Mouse (Mus musculus) cortical plate, adult 2 months (tissue): ENCODE measurements at regions not wholly inside any gene's neighbourhood (a gene's known extent, or its start where the extent isn't known, plus 50 kb on each side); places are given as distances from the start of the nearest gene placed in this dataset.

ENCODE experiments used
- CTCF ChIP-seq: fragments of 200-500 bp; IDR thresholded peaks from 2 replicates; pipeline ENCODE4 v1.5.1; 2011; ENCODE audit warnings: mild to moderate bottlenecking, control low read depth, low read length; ENCODE audit not compliant: insufficient read depth; ENCODE audit errors: extremely low read depth
- POLR2A ChIP-seq: fragments of 200-500 bp; IDR thresholded peaks from 2 replicates; pipeline ENCODE4 v1.6.1; 2011; ENCODE audit warnings: mild to moderate bottlenecking, low read length, control low read depth; ENCODE audit not compliant: insufficient read depth; ENCODE audit errors: extremely low read depth

DNA sequence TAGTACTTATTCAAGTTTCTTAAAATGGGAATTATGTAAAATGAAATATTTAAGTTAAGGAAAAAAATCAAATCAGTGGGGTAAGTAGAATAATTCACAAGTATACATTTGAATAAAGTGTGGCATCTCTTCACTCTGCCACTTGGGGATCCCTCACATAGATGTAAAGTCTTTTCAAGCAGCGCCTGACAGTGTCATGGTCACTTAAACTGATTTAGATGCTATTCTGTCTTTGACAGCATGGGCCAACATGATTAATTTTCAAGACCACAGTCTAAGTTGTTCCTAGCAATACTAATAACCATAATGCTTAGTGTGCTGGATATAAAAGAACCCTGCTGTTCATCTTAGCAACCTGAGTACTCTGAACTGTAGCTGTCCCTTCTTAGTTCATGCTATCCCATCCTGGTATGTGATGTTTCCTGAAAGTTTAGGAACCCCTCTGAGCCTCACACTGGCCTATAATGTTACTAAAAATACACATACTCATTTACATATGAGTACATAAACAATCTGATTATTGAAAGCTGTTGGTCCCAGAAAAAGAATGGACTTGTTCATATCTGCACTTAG, 68.4 kb upstream of the Plppr5 start:
- TF ChIP-seq CTCF, result no peak
- TF ChIP-seq POLR2A, result no peak
